Mouse (Mus musculus) olfactory bulb, adult 2 months (tissue): ENCODE measurements around the gene Six1.

Experiments used
- CTCF ChIP-seq: fragments of 200-500 bp; IDR thresholded peaks from 2 replicates; pipeline ENCODE4 v1.5.1; 2012; ENCODE audit warnings: low read depth, mild to moderate bottlenecking, low read length, moderate library complexity; ENCODE audit not compliant: insufficient read depth
- POLR2A ChIP-seq: fragments of 200-500 bp; IDR thresholded peaks from 2 replicates; pipeline ENCODE4 v1.6.1; 2012; ENCODE audit warnings: mild to moderate bottlenecking, low read depth, low read length, moderate library complexity; ENCODE audit not compliant: insufficient read depth

DNA sequence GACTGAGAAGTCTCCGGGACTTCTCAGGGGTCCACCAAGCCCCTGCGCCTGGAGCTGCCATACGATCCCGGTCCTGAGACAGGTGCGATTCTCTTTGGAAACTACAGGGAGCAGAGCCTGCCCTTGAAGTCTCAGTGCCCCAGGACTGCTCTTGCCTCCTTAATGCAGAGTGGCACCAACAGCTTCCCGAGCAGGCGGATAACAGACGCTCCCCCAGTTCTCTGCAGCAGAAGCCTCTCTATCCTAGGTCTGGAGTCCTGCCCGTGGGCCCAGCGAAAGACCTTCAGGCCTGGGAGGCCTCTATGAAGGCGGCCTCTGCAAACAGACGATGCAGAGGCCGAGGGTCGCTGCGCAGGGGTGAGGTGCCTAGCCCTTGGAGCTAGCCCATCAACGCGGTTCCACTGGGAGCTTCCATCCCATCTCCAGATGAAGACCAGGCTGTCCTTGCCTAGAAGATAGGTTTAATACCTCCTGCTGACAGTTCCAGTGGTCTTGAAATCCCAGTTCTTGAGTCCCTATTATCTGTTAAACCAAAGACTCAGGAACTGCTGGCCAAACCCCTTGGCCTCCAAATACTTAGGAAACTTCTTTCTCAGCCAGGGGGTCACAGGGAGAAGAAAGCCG lies 13.6 kb downstream of the Six1 start:
- no peak for TF ChIP-seq CTCF
- no peak for TF ChIP-seq POLR2A
